Mouse (Mus musculus): ENCODE results near the gene Sox12. TPM values are rescaled to one million over a fixed set of nuclear protein-coding genes. Genes with fewer than 3 reads are reported as not detected.
A peak's percentile ranks its signal among the peaks of the same experiment; 100 is the strongest.
"Not testable (repeated sequence)": the region's sequence is repeated elsewhere in the genome, so short reads cannot be mapped to it uniquely, and the experiment has no call there.

Sox12 gene
- polyA plus RNA-seq (2015; fragmentation: Nextera tagmentation; extraction: Ambion mirVana) = 15.8 and 17.6 TPM in 2 replicates

DNA sequence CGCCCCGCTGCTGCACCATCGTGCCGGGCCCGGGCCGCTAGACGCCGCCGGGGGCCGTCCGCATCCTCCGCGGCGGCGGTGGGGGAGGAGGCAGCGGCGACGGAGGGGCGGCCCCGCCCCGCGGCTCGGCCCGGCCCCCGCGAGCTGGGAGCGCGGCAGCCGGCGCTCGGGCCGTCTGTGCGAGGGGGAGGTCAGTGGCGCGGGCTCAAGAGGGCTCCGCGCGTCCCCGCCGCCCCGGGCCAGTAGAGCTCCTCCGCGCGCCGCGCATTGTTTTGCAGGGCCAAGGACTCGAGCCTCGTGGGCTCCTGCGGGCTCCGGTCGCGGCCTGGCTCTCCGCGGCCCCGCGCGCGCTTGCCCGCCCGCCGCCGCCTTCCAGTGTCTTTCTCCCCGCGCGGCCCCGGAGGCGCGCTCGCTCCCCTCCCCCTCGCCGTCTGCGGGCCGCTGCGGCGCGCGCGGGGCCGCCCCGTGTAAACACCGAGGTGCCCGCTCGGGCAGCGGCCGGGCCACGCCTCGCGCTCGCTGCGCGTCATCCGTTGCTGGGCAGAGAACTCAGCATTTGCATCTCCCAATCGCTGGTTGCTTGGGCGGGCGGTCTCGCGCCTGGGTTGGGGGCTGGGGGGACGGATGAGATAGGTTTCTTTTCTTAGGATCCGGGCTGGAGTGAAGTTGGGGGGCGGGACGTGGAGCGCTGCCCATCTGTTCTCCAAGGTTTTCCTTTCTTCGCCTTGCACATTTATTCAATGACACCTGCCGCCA is at the start of gene Sox12:
Gene Sox12, minus strand, starts transcription at position 384 of the 756 bp plus-strand sequence.
- WGBS = under 1% methylated on average over 70 of the region's 104 CpGs
- peak; percentile 73 for ATAC-seq
- H3K4me1 ChIP-seq = peaks cover 46% of the 10 kb centered on the region
- no peaks in the 10 kb centered on the region for H3K9me3 ChIP-seq (replicated peaks)
- H3K4me2 ChIP-seq = peak within 1 kb of the TSS; percentile 90
- H3K27ac ChIP-seq = peak within 1 kb of the TSS; percentile 100
- H3K4me3 ChIP-seq = peak within 1 kb of the TSS; percentile 90
- H3K36me3 ChIP-seq (ENCODE audit: poor library complexity, severe bottlenecking) = no peaks in the 10 kb centered on the region
- peak within 1 kb of the TSS; percentile 97 for H3K9ac ChIP-seq
- no peaks in the 10 kb centered on the region for H3K27me3 ChIP-seq

- 53% methylated on average over 5 of the region's 5 CpGs for WGBS
- no peak overlapping the region for H3K27ac ChIP-seq
- ATAC-seq = no peak
These were observed 49.6 kb upstream of the Sox12 start for GRCm38 (mm10) chr2:152447461-152447860.

DNA sequence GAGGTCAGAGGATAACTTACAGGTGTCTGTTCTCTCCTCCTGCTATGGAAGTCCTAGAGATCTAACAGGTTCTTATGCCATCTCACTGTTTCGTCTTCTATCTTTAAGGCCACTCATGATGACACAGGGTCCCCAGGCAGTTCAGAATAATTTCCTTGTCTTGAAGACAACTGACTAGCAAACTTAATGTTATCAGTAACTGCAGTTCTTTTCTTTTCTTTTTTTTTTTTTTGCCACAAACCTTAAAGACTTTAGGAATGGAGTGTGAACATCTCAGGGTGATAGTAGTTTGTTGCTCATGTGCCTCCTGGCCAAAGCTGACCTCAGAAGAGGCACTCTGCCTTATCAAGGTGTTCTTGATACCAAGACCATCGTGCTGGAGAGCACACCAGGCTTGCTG is 48.8 kb upstream of the Sox12 start:
- Histone ChIP-seq H3K4me1 (peaks cover 3% of the 10 kb centered on the region; the same call in 1 of the 2 replicates), H3K27ac (no peak overlapping the region), H3K36me3 (ENCODE audit: poor library complexity, severe bottlenecking) (no peaks in the 10 kb centered on the region), H3K9me3 (replicated peaks) (no peaks in the 10 kb centered on the region), H3K4me3 (no peak overlapping the region), H3K4me2 (no peak overlapping the region), H3K27me3 (no peaks in the 10 kb centered on the region), H3K9ac (no peak overlapping the region)
- ATAC-seq = no peak
- WGBS = 73% methylated on average over 2 of the region's 2 CpGs

More at GRCm38 (mm10) chr2:152447461-152447860, 49.6 kb upstream of the Sox12 start:
- no peaks in the 10 kb centered on the region for H3K27me3 ChIP-seq
- H3K36me3 ChIP-seq (ENCODE audit: poor library complexity, severe bottlenecking) = no peaks in the 10 kb centered on the region
- H3K9ac ChIP-seq = no peak overlapping the region
- no peaks in the 10 kb centered on the region for H3K9me3 ChIP-seq (replicated peaks)
- no peak overlapping the region for H3K4me3 ChIP-seq
- no peak overlapping the region for H3K4me2 ChIP-seq
- peaks cover 3% of the 10 kb centered on the region; the same call in 1 of the 2 replicates for H3K4me1 ChIP-seq

DNA sequence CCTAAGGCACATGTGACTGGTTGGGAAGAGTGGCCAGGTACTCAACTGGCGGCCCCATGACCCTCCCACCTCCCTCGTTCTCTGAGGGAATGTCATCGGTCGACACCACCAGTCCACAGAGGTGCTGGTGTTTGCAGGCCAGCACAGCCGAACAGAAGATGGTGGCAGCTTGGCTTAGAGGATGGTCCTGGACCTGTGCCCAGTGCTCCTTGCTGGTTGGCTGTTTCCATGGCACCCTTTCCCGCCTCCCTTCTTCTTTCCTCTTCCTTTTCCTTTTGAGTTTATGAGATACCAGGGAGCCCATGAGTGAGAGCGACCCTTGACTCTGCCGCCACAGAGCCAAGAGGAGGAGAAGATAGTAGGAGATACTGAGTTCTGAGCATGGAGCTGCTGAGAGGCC is 45.4 kb upstream of the Sox12 start:
- Histone ChIP-seq H3K36me3 (ENCODE audit: poor library complexity, severe bottlenecking) (no peaks in the 10 kb centered on the region), H3K9me3 (replicated peaks) (no peaks in the 10 kb centered on the region), H3K4me1 (peaks cover 3% of the 10 kb centered on the region; the same call in 1 of the 2 replicates), H3K4me3 (no peak overlapping the region), H3K27ac (no peak overlapping the region), H3K27me3 (no peaks in the 10 kb centered on the region), H3K4me2 (no peak overlapping the region), H3K9ac (no peak overlapping the region)
- 82% methylated on average over 8 of the region's 8 CpGs for WGBS
- no peak for ATAC-seq

DNA sequence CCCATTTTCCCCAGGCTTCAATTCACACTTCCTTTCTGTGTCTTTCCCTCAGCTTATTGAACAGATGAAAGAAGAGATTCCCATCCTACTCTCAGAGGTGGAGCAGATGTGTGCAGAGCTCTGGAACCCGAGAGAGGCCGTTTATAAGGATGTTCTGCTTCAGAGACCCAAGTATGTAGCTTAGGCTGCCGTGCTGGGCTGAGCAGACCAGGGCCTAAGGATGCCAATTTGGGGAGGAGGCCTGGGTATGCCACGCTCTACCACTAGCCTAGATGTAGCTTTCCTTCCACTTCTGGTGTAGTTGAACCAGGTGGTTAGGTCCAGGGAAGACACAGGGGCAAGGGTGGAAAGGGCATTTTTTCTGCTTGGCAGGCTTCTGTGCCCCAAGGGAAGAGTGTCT is 44.5 kb upstream of the Sox12 start:
- H3K4me3 ChIP-seq = no peak overlapping the region
- H3K9ac ChIP-seq = no peak overlapping the region
- H3K27ac ChIP-seq = no peak overlapping the region
- H3K36me3 ChIP-seq (ENCODE audit: poor library complexity, severe bottlenecking) = no peaks in the 10 kb centered on the region
- H3K9me3 ChIP-seq (replicated peaks) = no peaks in the 10 kb centered on the region
- no peaks in the 10 kb centered on the region for H3K27me3 ChIP-seq
- no peak for ATAC-seq
- peaks cover 4% of the 10 kb centered on the region for H3K4me1 ChIP-seq
- H3K4me2 ChIP-seq = no peak overlapping the region
- 84% methylated on average over 4 of the region's 4 CpGs for WGBS

DNA sequence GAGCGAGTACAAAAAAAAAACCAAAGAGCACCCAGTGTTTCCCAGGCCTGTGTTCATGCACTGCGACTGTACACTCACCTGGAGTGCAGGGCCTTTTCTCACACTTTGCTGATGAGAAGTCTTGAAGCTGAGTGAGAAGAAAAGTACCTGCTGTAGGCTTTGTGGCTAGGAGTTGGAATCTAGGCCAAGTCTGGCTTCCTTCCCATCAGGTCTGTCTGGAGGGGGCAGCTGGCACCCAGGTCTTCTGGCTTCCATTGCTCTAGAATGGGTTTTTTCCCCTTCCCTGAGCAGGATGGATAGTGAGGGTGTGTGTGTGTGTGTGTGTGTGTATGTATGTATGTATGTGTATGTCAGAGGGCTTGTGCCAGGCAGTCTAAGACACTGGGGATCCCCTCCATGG is 42.0 kb upstream of the Sox12 start:
- Histone ChIP-seq H3K4me1 (peaks cover 20% of the 10 kb centered on the region), H3K27ac (no peak overlapping the region), H3K36me3 (ENCODE audit: poor library complexity, severe bottlenecking) (no peaks in the 10 kb centered on the region), H3K4me2 (no peak overlapping the region), H3K9ac (no peak overlapping the region), H3K4me3 (no peak overlapping the region), H3K27me3 (no peaks in the 10 kb centered on the region), H3K9me3 (replicated peaks) (no peaks in the 10 kb centered on the region)
- 81% methylated on average over 2 of the region's 2 CpGs for WGBS
- ATAC-seq = no peak

- H3K9ac ChIP-seq = no peak overlapping the region
- H3K4me2 ChIP-seq = no peak overlapping the region
- no peaks in the 10 kb centered on the region for H3K9me3 ChIP-seq (replicated peaks)
- no peaks in the 10 kb centered on the region for H3K27me3 ChIP-seq
- WGBS = 59% methylated on average over 1 of the region's 1 CpGs
- no peak overlapping the region for H3K4me3 ChIP-seq
- no peaks in the 10 kb centered on the region for H3K36me3 ChIP-seq (ENCODE audit: poor library complexity, severe bottlenecking)
- ATAC-seq = no peak
- H3K27ac ChIP-seq = no peak overlapping the region
- H3K4me1 ChIP-seq = peaks cover 20% of the 10 kb centered on the region
These were observed 41.1 kb upstream of the Sox12 start for GRCm38 (mm10) chr2:152438963-152439362.

DNA sequence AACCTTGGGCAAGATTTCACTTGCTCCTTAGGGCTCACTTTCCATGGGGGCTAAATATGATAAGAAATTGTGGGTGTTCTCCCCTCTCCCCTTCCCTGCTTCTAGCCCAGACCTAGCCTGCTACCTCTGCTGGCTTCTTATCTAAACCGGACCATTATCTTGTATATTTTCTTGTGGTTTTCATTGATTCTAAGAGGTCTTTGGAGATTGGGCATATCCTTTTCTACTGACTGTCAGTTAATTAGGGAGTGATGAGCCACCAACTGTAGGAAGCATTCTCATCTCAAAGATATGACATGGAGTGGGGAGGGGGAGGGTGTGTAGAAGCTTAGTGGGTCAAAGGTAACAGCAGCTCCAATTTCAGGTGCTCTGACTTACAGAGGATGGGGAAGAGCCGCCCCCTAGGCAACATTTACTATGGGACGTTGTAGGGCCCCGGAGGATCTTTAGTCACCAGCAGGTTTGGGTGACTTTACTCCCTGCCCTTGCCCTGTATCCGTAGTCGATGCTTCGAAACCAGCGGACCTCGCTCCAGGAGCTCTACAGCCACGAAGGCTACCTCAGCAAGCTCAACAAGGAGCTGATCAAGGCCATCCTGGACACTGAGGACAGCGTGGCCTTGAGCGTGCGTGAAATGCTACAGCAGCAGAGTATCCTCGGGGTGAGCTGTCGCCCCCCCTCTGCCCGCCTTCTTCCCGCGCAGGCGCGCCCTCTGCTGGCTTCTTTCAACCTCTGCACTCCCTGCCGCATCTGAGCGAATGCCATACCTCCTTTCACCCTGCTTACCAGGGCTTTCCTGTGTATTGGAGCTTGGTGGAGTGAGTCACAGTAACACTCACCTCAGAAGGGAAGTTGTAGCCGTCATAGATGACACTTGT is 39.4 kb upstream of the Sox12 start:
- peak; percentile 92 for ATAC-seq
- H3K4me1 ChIP-seq = peaks cover 17% of the 10 kb centered on the region
- peak overlapping the region; percentile 33 for H3K4me3 ChIP-seq
- peak overlapping the region; percentile 66 for H3K9ac ChIP-seq
- H3K27ac ChIP-seq = no peak overlapping the region
- H3K27me3 ChIP-seq = no peaks in the 10 kb centered on the region
- WGBS = 3% methylated on average over 22 of the region's 23 CpGs
- H3K36me3 ChIP-seq (ENCODE audit: poor library complexity, severe bottlenecking) = no peaks in the 10 kb centered on the region
- H3K9me3 ChIP-seq (replicated peaks) = no peaks in the 10 kb centered on the region
- peak overlapping the region; percentile 66 for H3K4me2 ChIP-seq

GRCm38 (mm10) chr2:152436405-152436901 is 38.6 kb upstream of the Sox12 start:
- H3K9ac ChIP-seq = peak overlapping the region; percentile 12; the same call in 1 of the 2 replicates
- H3K36me3 ChIP-seq (ENCODE audit: poor library complexity, severe bottlenecking) = no peaks in the 10 kb centered on the region
- ATAC-seq = no peak
- peaks cover 17% of the 10 kb centered on the region for H3K4me1 ChIP-seq
- H3K4me2 ChIP-seq = no peak overlapping the region
- WGBS = 53% methylated on average over 7 of the region's 7 CpGs
- no peak overlapping the region; the same call in 1 of the 2 replicates for H3K27ac ChIP-seq
- no peaks in the 10 kb centered on the region for H3K9me3 ChIP-seq (replicated peaks)
- no peak overlapping the region for H3K4me3 ChIP-seq
- H3K27me3 ChIP-seq = no peaks in the 10 kb centered on the region

GRCm38 (mm10) chr2:152428481-152428880 is 30.6 kb upstream of the Sox12 start:
- WGBS = 86% methylated on average over 2 of the region's 2 CpGs
- H3K27ac ChIP-seq; H3K9ac ChIP-seq; H3K9me3 ChIP-seq (replicated peaks); H3K4me3 ChIP-seq; H3K36me3 ChIP-seq (ENCODE audit: poor library complexity, severe bottlenecking); H3K4me2 ChIP-seq; H3K27me3 ChIP-seq; H3K4me1 ChIP-seq; ATAC-seq: not testable (repeated sequence)

DNA sequence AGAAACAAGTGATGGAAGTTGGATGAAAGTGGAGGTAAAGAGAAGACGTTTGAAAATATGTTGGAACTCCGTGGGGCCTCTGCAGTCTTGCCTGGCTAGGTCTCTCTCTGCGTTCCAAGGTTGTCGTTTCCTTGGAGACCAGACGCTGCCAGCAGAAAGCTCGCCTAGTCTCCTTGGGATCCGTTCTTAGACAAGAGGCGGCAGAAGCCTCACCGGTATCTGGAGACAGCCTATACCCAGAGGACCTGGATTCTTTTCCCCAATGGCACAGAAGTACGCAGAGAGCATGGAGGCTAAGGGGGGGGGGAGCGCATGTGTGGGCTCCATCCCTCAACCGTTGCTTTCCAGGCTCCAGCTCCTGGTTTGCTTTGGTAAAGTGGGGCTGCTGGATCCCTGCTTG is 29.6 kb upstream of the Sox12 start:
- Histone ChIP-seq H3K4me1 (peaks cover 8% of the 10 kb centered on the region), H3K27me3 (no peaks in the 10 kb centered on the region), H3K9ac (peak overlapping the region; percentile 23; the same call in 1 of the 2 replicates), H3K4me2 (peak overlapping the region; percentile 37), H3K9me3 (replicated peaks) (no peaks in the 10 kb centered on the region), H3K4me3 (no peak overlapping the region), H3K36me3 (ENCODE audit: poor library complexity, severe bottlenecking) (no peaks in the 10 kb centered on the region), H3K27ac (no peak overlapping the region)
- 4% methylated on average over 12 of the region's 12 CpGs for WGBS
- ATAC-seq = no peak

GRCm38 (mm10) chr2:152415786-152416185 is 17.9 kb upstream of the Sox12 start:
- H3K4me1 ChIP-seq = peaks cover 27% of the 10 kb centered on the region
- H3K36me3 ChIP-seq (ENCODE audit: poor library complexity, severe bottlenecking) = no peaks in the 10 kb centered on the region
- H3K9me3 ChIP-seq (replicated peaks) = peaks cover 7% of the 10 kb centered on the region
- peak overlapping the region; percentile 94; the same call in 1 of the 2 replicates for H3K4me2 ChIP-seq
- no peaks in the 10 kb centered on the region for H3K27me3 ChIP-seq
- WGBS = 91% methylated on average over 3 of the region's 3 CpGs
- no peak for ATAC-seq
- no peak overlapping the region for H3K27ac ChIP-seq
- peak overlapping the region; percentile 76; the same call in 1 of the 2 replicates for H3K4me3 ChIP-seq
- no peak overlapping the region; the same call in 1 of the 2 replicates for H3K9ac ChIP-seq
